Mouse (Mus musculus) thymus, adult 2 months (tissue): ENCODE data around the gene ccdc198.

ENCODE experiments used
- CTCF ChIP-seq: fragments of 200-500 bp; IDR thresholded peaks from 2 replicates; pipeline ENCODE4 v1.5.1; 2012; ENCODE audit warnings: mild to moderate bottlenecking, control low read depth, low read length, moderate library complexity, borderline replicate concordance; ENCODE audit not compliant: control insufficient read depth, poor library complexity, insufficient read depth; ENCODE audit errors: extremely low read depth
- POLR2A ChIP-seq: fragments of 200-500 bp; IDR thresholded peaks from 2 replicates; pipeline ENCODE4 v1.6.1; 2012; ENCODE audit warnings: mild to moderate bottlenecking, low read length, control low read depth, moderate library complexity; ENCODE audit not compliant: control insufficient read depth, poor library complexity, insufficient read depth; ENCODE audit errors: extremely low read depth

DNA sequence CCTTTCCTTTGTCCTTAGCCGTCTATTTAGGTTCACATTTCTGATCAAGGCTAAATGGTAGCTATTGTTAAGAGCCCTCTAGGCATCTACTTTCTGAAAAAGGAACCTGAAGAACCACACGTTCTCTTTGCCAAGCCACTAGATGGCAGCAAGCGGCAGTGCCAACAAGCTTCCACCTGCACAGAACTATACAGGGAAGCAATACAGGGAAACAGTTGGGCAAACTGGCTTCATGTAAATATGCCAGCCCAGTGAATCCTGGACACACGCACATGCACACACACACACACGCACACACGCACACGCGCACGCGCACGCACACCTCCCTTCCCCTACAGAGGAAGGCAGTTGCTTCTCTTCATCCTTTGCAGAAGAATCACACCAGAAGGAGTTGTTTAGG is 7.1 kb downstream of the ccdc198 start:
- TF ChIP-seq POLR2A (no peak), CTCF (no peak)
